Mouse (Mus musculus) lung, postnatal 0 days (tissue): ENCODE measurements around the gene Pitpnc1.

Experiments
- CTCF ChIP-seq: IDR thresholded peaks from 2 replicates; pipeline ENCODE4 v1.5.1; 2016; ENCODE audit warnings: antibody characterized with exemption, mild to moderate bottlenecking
- EP300 ChIP-seq: IDR thresholded peaks from 2 replicates; pipeline ENCODE4 v1.6.1; 2016; ENCODE audit warnings: antibody characterized with exemption, mild to moderate bottlenecking, control low read depth

GRCm38 (mm10) chr11:107300235-107300634 is 170.3 kb downstream of the Pitpnc1 start:
- TF ChIP-seq CTCF (peak; percentile 42), EP300 (no peak)
